Mouse (Mus musculus): Measurements from ENCODE around the gene P2ry2.

DNA sequence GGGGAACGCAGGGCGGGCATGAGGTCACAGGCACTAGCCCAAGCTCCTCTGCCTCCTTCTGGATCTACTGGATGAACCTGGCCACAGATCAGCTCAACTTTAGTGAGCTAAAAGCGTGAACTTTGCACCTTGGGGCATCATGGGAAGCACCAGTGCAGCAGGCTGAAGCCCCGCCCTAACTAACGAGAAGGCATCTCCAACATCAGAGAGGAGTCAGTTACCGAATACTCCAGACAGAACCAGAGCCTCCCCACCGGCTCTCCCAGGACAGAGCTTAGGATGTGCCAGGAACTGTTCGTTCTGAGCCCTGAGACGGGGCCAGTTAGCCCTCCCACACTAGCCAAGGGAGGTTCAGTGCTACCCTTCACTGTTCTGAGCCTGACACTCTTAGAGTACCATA, 44.8 kb downstream of the P2ry2 start:
- TF ChIP-seq POLR2A (IDR thresholded peaks at IDR 0.05; ENCODE audit: borderline replicate concordance, control insufficient read depth, low read depth, low read length) (no peak), CTCF (IDR thresholded peaks at IDR 0.05; ENCODE audit: control insufficient read depth, insufficient read depth, low read length) (no peak)
